Mouse (Mus musculus) heart, postnatal 10 days (tissue): ENCODE measurements at regions not wholly inside any gene's neighbourhood (a gene's known extent, or its start where the extent isn't known, plus 50 kb on each side); places are given as distances from the start of the nearest gene placed in this dataset.
A peak's percentile ranks its signal among the peaks of the same experiment; 100 is the strongest.

Experiments used
- DNase-seq, 2 experiments: peaks; one replicate each; pipeline ENCODE4 v3.0.0; 2021
- intact Hi-C: fragments of 180-260 bp; cut with DNase I; formaldehyde crosslinking; loops from one replicate; pipeline ENCODE4 v1.15.1; 2025

DNA sequence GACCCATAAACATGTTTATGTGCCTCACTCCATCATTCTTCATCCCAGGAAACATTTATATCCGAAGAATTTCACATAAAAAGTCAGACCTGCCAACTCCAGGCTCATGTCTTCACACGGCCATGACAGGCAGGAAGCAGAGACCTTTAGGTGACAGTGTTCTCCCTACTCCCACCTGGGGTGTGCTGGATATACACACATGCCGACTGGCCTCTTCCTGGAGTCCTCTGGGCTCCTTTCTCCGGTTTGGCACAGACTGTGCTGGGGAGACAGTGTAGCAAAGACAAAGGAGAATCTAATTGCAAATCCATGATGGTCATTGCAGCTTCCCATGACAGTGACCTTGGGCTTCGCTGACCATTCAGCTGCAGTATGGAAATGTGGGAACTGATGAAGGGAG lies 480.1 kb downstream of the Rnf144a start:
- no peak for DNase-seq
- intact Hi-C loops = no loop called here

DNA sequence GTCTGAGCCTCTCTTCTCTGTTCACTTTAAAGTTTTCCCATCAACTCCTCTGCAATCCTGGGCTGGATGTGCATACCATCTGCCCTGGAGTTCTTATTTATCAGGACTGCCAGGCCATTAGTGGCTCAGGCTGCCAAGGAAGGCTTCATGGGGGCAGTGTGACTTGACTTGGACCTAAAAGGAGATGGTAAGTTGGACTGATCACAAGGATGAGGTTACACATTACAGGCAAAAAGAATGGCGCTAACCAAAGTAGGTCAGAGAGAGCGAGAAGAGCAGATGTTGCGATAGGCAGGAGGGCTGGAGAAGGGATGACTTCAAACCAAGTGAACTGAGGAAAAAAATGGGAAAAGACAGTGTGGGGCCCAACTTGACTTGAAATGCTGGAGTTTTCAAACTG lies 480.5 kb downstream of the Rnf144a start:
- intact Hi-C loops = no loop called here
- no peak for DNase-seq

DNA sequence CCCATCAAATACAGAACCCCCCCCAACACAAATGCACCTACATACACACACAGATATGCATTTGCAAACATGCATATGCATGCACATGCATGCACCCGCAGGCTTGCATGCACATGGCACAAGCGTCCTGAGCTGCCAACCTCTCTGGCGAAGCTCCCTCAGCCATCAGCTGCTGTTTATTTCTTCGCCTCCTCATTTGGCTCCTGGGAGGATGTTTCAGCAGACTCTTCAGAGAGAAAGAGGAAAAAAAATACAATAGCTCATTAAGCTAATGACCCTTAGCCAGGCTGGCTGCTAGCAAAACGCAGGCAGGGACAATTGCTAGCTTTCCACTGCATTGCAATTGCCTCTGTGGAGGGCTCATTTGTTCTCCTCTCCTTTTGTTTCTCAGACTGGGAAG lies 488.7 kb downstream of the Rnf144a start:
- intact Hi-C loops = no loop called here
- DNase-seq = no peak

DNA sequence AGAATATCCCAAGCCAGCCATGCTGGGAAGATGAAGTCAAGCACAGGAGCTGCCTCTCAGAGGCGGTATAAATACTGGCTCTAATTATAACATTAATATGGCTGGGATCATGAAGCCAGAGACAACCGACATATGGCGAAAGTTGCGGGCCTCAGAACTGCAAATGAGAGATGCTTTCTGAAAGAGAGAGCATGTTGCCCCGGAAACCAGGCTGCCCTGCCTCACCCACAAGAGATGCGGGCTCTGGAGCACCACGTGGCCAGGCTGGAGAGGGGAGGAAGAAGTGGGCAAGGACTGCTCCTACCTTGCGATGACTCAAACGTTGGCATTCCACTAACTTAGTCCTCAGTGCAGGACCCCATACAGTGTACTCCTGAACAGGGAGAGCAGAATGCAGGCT lies 490.5 kb downstream of the Rnf144a start:
- DNase-seq = no peak
- intact Hi-C loops = no loop called here

DNA sequence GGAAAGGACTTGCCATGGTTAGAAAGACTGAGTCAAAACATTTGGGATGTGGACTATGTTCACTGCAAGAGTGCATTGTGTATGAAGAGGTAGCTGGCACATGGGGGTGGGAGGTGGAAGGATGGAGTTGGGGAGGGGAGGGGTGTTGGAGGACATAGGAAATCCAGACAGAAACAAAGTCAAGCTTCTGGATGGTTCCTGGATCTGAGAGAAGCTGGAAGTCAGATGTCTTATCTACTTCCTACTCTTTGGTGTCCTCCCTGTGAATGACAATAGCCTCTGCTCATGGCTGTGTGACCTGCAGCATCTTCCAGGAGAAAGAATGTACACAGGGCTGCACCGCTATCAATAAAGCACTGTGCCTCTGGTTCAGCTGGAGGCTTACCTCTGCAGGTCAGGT lies 491.3 kb downstream of the Rnf144a start:
- intact Hi-C loops = no loop called here

DNA sequence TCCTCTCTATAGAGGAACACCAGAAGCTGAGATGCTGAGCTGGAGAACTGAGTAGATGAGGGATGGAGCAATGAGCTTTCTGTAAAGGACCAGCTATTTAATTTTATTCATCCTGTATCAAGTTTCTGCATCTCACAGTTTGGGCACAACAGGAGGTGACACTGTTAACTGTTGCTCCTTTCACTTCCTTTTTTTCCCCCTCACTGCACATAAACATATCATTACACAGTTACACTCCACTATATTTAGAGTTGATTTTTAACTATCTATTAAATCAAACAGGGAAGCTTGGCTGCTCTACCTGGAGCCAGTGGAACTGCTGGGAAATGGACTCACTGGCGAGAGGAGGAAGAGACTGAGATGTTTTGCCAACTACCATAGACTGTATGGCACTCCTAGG lies 509.4 kb downstream of the Rnf144a start:
- intact Hi-C loops = no loop called here
- DNase-seq = no peak

More for the DNA sequence above, 491.3 kb downstream of the Rnf144a start:
- no peak for DNase-seq

DNA sequence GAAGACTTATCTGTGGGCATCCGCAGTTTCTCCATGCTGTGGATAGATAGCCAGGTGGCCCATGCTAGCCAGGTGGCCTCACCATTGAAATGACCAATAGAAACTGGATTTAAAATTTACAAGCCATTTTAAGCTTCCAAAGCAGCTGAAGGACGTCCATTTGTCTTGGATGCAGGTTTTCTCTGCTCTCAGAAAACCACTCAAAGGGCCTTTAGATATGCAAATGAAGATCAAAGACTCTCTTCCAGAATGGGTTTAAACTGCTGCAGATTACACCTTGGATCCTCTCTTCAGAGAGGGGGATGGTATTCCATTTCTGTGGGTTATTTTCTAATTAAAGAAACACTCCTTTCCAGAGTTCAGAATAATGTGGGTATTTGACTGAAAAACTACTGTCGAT lies 518.5 kb downstream of the Rnf144a start:
- intact Hi-C loops = no loop called here
- no peak for DNase-seq

DNA sequence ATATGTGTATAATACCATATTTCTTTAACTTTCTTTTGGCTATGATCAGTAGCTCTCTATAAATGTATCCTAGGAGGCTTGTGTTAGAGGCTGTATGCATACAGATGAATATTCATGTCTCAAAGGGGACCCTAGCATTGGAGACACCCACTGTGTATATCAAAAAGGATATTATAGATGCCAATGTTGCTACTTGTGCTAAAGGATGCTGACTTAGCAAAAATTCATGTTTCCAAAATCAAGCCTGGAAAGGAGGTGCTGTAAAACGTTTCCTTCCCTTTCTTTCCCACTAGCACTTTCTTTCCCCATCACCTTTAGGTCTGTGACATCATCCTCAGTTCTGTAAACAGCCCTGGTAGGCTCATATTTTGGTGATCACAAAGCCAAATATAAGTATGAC lies 519.4 kb downstream of the Rnf144a start:
- DNase-seq = no peak
- intact Hi-C loops = no loop called here

DNA sequence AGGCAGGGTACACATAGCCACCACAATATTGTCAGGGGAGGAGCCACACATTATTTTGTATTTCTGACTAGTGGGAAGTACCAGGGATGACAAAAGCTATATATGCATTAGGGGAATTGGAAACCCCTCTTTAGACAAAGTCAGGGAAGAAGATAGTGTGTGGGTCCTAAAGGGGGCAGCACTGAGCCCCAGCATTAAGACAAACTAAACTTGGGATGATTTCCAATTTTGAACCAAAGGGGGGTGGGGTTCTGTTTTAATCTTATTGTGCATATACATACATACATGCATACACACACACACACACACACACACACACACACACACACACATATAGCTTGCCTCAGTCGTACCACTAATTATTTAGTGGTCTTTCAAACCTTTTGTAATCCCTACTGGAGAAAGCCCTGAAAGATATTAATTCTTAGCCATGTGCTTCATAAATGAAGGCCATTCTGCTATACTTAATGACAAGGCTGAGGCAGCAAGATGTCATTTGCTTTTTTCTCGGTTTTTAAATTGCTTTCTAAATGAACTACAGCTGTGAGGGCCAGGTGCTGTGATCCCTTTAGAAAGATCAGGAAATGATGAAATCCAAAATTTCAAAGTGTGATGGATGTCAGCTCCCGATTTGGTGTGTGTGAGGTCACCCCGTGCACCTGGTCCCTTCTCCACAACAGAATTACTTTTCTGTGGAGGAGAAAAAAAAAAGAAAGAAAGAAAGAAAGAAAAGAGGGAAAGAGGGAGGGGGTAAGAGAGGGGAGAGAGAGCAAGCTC lies 523.5 kb downstream of the Rnf144a start:
- DNase-seq = no peak
- intact Hi-C loops = no loop called here

DNA sequence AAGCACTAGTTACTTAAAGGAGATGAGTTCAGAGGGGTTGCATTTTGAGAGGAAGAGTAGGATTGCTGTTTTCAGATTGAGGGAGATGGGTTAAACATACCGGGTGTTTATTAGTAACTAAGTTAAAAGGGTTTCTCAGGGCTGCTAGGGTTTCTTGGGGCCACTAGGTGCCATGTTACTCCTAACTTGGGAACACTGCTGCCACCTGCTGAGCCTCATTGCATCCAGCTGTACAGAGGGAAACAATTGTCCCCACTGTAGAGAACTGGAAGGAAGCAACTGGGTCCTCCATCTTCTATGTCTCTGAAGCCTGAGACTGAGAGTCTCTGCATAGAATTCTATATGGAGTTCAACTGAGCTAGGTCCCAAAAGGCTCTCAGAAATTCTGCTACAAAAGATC lies 524.3 kb downstream of the Rnf144a start:
- peak; percentile 16 to 17 for DNase-seq
- intact Hi-C loops = loop anchor here (1.0 kb wide), 1 partner anchor 798 kb away; no protein-coding TSS in a partner anchor

DNA sequence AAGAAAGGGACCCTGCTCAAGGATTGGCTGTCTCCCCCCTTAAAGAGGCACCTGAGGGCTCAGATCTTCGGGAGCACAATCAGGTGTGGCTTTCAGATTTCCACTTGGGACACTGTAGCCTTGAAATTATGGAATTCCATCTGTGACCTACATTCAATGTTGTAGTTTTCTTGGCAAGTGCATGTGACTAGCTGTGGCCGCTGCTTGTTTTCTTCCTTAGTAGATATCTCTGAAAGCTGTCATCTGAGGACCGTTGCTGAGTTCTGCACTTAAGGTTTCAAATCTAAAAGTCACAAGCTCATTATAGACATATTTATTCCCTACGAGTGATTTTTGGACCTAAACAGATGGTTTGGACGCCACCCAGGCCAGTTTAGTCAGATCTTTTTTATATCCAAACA lies 531.3 kb downstream of the Rnf144a start:
- intact Hi-C loops = no loop called here

DNA sequence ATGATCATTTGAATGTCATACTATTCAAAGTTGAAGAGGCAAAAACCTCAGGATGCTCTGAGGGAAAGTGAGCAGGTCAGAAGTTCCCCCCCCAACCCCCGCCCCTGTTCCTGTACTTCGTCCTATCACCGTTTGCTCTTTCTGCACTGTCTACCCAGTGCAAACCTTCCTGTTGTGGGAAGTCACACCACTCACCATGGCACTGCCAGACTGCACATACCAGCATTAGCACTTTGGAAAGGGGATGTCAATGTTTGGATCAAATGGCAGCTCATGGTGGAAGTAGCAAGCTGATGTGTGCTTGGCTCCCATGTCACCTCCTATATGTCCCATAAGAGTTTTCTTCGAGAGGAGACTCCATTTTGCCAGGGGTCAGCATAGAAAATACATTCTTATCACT lies 543.2 kb downstream of the Rnf144a start:
- intact Hi-C loops = no loop called here
- DNase-seq = no peak

More for the DNA sequence above, 531.3 kb downstream of the Rnf144a start:
- DNase-seq = no peak

DNA sequence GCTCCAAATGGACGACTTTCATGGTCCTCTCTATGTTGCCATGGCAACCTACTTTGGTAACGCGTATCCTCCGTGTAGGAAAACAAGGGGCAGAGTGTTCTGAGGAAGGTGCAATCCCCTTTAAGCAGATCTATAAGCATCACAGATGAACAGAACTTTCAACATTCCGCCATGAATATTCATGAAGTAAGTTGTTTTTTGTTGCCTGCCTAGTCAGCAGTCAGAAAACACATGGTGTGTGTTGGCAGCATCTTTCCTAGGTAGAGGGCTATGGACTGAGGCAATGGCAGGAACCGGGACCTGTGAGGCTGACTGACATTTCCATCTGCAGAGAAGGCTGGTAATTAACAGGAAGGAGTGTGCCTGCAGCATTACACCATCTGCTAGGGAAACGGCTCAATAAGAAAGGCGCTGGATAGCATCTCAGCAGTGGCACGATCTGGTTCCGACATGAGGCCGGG lies 544.0 kb downstream of the Rnf144a start:
- intact Hi-C loops = no loop called here
- DNase-seq = no peak

DNA sequence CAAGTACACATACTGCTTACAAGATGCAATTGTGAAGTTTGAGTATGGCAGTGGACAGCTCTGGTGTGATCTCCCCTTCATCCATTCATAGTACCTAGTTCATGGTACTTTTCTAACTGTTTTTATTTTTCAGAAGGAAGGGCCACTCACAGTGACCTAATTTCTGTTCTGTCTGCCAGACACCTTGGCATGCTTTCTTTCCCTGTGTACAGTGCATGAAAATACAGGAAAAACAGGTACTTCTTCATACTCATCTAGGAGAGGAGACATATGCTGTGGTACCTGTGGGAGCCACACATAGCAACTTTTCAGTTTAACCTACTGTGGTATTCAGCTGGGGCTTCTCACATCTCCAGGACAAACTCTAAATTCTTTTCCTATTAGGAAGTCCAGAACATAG lies 545.2 kb downstream of the Rnf144a start:
- no peak for DNase-seq
- intact Hi-C loops = loop anchor here (10.0 kb wide), 1 partner anchor 445 kb away; no protein-coding TSS in a partner anchor

DNA sequence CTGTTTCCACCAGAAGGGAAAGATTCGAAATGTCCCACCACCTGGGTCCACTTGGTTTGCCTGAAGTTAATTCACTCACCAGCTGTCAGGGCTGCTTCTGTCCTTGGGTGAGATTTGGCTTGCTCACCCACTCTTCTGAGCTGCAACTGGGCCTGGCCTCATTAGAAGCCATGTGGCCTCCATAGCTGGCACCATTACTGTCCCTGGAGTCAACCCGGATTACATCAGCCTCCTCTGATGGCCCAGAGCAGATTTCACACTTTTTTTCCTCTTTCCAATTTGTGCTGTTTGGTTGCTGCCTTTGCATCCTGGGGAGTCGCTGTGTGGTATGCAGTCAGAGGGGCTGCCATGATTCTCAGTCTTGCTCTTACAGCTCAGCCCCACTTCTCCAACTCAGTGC lies 550.0 kb downstream of the Rnf144a start:
- intact Hi-C loops = loop anchor here (2.0 to 10.0 kb wide), 2 partner anchors 362 to 450 kb away; no protein-coding TSS in a partner anchor
- peak; percentile 13 to 33 for DNase-seq

DNA sequence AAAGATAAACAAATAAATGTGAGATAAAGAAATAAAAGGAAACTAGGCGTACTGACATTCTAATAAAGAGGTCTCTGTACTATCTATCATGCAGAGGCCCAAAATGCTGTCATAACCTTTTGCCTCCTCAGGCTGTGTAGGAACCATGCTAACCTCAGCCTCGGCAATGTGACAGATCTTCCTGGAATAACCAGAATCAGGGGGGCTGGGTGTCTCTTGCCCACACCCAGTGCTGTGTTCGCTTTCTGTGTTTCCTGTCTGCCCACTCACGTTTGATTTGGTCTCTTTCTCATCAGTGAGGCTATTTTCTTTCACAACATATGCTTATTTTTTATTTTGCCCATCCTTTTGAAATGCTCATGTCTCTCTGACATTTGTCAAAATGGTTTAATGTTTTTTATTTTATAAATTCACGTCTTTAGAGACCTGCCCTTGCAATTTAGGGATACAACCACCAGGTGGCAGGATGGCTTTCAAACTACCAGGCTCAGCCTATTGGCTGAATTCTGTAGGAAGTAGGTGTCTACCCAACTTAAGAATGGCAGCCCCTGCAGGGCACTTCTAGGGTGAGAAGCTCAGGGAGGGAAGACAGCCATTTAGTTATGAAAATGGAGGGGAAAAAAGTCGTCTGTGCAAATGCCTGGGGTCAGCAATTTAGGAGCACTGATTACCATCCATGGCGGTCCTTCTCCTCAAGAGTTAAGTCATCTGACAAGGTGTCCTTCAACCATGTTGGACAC lies 550.8 kb downstream of the Rnf144a start:
- peak; percentile 50 to 55 for DNase-seq

DNA sequence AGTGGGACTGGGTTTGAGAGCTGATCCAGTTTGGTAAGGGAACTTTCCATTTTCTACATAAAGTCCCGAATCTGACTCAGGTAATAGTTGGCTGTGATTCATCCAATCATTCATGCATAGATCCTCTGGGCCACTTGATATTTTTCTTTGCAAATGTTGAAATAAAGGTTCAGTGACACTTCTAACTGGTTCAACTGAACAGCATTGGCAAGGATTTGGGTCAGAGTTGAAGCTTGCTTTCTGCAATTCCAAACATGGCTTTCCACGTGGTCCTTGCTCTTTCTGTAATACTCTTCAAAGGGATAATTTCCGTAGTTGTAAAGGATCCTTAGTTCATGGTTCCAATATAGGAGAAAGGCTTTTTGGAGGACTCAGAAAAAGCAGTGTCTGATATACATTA lies 554.0 kb downstream of the Rnf144a start:
- DNase-seq = no peak
- intact Hi-C loops = loop anchor here (10.0 kb wide), 1 partner anchor 454 kb away; no protein-coding TSS in a partner anchor

More for the DNA sequence above, 550.8 kb downstream of the Rnf144a start:
- intact Hi-C loops = loop anchor here (1.0 to 10.0 kb wide), 3 partner anchors 207 to 451 kb away; no protein-coding TSS in a partner anchor

DNA sequence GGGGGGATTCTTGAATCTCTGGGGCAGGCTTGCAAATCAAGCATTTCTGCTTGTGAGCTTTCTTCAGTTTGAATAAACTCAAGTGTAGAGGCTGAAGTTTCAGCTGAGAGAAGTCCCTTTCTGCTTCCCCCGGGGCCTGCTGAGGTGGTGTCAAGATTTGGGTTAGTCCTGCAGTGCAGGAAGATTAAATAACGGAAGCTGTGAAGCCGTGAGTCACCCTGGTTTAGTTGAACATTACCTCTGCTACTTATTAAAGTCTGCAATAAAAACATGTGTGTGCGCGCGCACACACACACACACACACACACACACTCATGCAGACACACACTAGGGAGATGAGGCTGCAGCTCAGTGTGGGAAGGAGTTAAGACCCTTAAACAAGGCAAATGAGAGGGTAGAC lies 556.7 kb downstream of the Rnf144a start:
- intact Hi-C loops = no loop called here
- DNase-seq = no peak

DNA sequence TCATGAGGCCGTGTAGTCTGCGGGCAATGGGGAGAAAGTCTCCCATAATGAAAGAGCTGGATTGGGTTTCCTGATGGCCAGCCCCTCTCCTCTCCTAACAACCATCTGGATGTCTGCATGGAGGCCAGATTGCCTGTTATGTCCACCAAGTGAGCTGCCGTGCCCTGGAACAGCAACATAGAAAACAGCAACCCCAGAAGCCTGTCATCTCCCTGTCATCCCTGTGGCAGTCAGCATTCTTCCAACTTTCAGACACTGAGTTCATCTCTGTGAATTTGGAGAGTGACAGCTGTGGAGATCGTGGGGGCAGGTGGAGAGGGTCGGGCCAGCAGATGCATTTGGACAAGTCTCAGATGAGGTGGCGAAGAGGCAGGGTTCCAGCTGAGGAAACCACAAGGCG lies 585.0 kb downstream of the Rnf144a start:
- DNase-seq = no peak
- intact Hi-C loops = no loop called here

DNA sequence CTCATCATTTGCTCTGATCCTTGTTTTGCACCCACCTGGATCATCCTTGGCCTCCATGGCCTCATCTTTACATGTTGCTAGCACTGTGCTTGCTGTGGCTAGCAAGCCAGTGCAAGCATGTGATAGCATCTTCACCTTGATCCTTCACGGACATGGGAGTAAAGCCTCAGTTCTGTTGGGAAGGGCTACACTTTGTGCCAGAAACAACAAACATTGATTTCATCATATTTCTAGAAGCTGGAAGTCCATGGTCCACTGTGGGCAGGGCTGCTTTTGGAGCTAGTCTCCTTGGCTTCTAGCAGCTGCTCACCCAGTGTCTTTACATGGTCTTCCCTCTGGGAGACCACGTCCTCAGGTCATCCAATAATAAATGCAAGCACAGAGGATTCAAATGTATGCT lies 587.1 kb downstream of the Rnf144a start:
- no peak for DNase-seq
- intact Hi-C loops = loop anchor here (10.0 kb wide), 1 partner anchor 733 kb away; the partner anchor contains the start of gene Id2

DNA sequence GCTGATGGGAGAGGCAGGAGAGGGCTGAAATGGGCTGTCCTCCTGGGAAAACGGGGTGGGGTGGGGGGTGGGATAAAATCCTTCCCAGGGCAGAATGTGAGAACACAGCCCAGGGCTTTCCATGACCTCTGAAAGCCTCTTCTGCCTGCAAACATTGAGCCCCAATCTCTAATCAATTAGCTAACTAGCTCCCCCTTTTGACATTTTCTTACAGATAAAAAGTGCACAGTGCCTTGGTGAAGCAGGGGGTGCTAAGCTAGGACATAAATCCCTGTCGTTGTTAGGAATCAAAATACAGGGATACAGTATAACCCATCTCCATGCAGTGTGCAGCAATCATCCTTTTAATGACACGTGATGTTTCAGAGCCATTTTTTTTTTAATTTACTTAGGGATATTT lies 588.1 kb downstream of the Rnf144a start:
- no peak for DNase-seq
- intact Hi-C loops = loop anchor here (10.0 kb wide), 1 partner anchor 732 kb away; the partner anchor contains the start of gene Id2

DNA sequence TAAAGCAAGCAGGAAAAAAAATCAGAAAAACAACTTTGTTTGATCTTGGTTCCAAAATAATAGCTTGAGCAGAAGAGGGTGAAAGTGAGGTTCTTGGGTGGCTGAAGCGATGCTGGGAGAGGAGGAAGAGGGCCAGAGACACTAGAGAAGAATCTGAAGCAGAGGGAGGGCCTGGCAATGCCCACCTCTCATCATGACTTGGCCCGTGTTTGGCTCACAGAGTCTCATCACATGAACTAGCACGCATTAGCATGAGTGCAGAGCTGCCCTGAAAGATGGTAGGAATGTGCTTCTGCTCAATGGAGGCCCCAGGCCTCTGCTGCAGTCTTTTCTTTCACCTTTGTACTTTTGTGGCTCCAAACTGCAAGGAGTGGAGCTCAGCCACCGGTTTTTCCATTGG lies 588.6 kb downstream of the Rnf144a start:
- no peak for DNase-seq
- intact Hi-C loops = loop anchor here (10.0 kb wide), 1 partner anchor 732 kb away; the partner anchor contains the start of gene Id2
